ENCODE assay signal across 28 mouse cellular contexts in genomic region chr7:140233696-140234095, GRCm38 (mm10). TPM values are rescaled to one million over a fixed set of nuclear protein-coding genes. Genes with fewer than 3 reads are reported as not detected.
"Had no signal": no experiment of that assay in that cellular context is flagged by ENCODE, and none has a peak within 500 bp of the region (broad histone marks: within the 10 kb centered on the region; RNA-seq: fewer than 3 reads in every experiment).

No protein-coding gene starts in this region.

- H3K4me1 ChIP-seq: liver, embryonic 13.5 days; midbrain, embryonic 12.5 days; midbrain, embryonic 15.5 days; neural tube, embryonic 12.5 days; neural tube, embryonic 15.5 days; stomach, embryonic 15.5 days had no signal

- H3K4me3 ChIP-seq: liver, embryonic 13.5 days; midbrain, embryonic 12.5 days; midbrain, embryonic 15.5 days; neural tube, embryonic 12.5 days; neural tube, embryonic 15.5 days; stomach, embryonic 15.5 days had no signal

- H3K27me3 ChIP-seq: liver, embryonic 13.5 days; midbrain, embryonic 12.5 days; midbrain, embryonic 15.5 days; neural tube, embryonic 12.5 days; neural tube, embryonic 15.5 days; stomach, embryonic 15.5 days had no signal

- DNase-seq: kidney, adult 18-20 months; kidney, adult 9 months; kidney, postnatal 14 days; kidney, postnatal 4 days; liver, embryonic 13.5 days; lung, adult 2 months; lung, postnatal 14 days; right cerebral cortex, postnatal 25 days; spleen, adult 18-20 months; thymus, adult 2 months; thymus, postnatal 14 days; thymus, postnatal 4 days had no signal

- ATAC-seq: intestine, embryonic 16.5 days; midbrain, embryonic 15.5 days had no signal

- H3K4me2 ChIP-seq: liver, embryonic 13.5 days; midbrain, embryonic 12.5 days; midbrain, embryonic 15.5 days; neural tube, embryonic 12.5 days; neural tube, embryonic 15.5 days; stomach, embryonic 15.5 days had no signal

- H3K27ac ChIP-seq: liver, embryonic 13.5 days; macrophage; midbrain, embryonic 12.5 days; midbrain, embryonic 15.5 days; neural tube, embryonic 12.5 days; neural tube, embryonic 15.5 days; stomach, embryonic 15.5 days had no signal

- H3K9ac ChIP-seq: liver, embryonic 13.5 days; midbrain, embryonic 12.5 days; midbrain, embryonic 15.5 days; neural tube, embryonic 12.5 days; neural tube, embryonic 15.5 days; stomach, embryonic 15.5 days had no signal

- H3K36me3 ChIP-seq: liver, embryonic 13.5 days; midbrain, embryonic 12.5 days; midbrain, embryonic 15.5 days; neural tube, embryonic 12.5 days; neural tube, embryonic 15.5 days; stomach, embryonic 15.5 days had no signal

- H3K9me3 ChIP-seq: liver, embryonic 13.5 days; midbrain, embryonic 12.5 days; midbrain, embryonic 15.5 days; neural tube, embryonic 12.5 days; neural tube, embryonic 15.5 days; stomach, embryonic 15.5 days had no signal

RNA-seq across cellular contexts. Expression of gene 5830411N06Rik, which starts 13.4 kb away (rescaled TPM):
- total RNA-seq: liver, adult 2 months had no signal
- polyA plus RNA-seq: intestine, embryonic 16.5 days; kidney, embryonic 16.5 days; limb, embryonic 11.5 days; liver, adult 2 months; liver, embryonic 13.5 days; liver, embryonic 16.5 days; macrophage; midbrain, embryonic 12.5 days; midbrain, embryonic 15.5 days; neural tube, embryonic 12.5 days; stomach, embryonic 15.5 days had no signal

RNA-seq across cellular contexts. Expression of gene Cd163l1, which starts 15.6 kb away (rescaled TPM):
- total RNA-seq: left cerebral cortex, adult 18-20 months; left cerebral cortex, postnatal 25 days; liver, adult 2 months had no signal
- polyA plus RNA-seq: limb, embryonic 11.5 days; macrophage; midbrain, embryonic 12.5 days; midbrain, embryonic 15.5 days; neural tube, embryonic 12.5 days; neural tube, embryonic 15.5 days had no signal

RNA-seq across cellular contexts. Expression of gene Olfr524, which starts 27.9 kb away (rescaled TPM):
- total RNA-seq: left cerebral cortex, adult 18-20 months; left cerebral cortex, postnatal 25 days; liver, adult 2 months; megakaryocyte, adult 5-6 weeks had no signal
- polyA plus RNA-seq: intestine, embryonic 16.5 days; kidney, embryonic 16.5 days; limb, embryonic 11.5 days; limb, embryonic 14.5 days; liver, adult 2 months; liver, embryonic 13.5 days; liver, embryonic 16.5 days; lung, adult 2 months; macrophage; midbrain, embryonic 12.5 days; midbrain, embryonic 15.5 days; neural tube, embryonic 12.5 days; neural tube, embryonic 15.5 days; stomach, embryonic 15.5 days; testis, adult 2 months had no signal
